Mouse (Mus musculus): ENCODE results near the gene Usp43.

Usp43 gene

GRCm38 (mm10) chr11:67903756-67904155 is 18.2 kb downstream of the Usp43 start:
- no peak for DNase-seq (ENCODE audit: low read depth in 1 of 2, low spot score in 2 of 2)

GRCm38 (mm10) chr11:67897064-67897560 is 24.8 kb downstream of the Usp43 start:
- no peak for DNase-seq (ENCODE audit: low read depth in 1 of 2, low spot score in 2 of 2)

- DNase-seq (ENCODE audit: low read depth in 1 of 2, low spot score in 2 of 2) = no peak
Measured at GRCm38 (mm10) chr11:67895641-67896040, 26.3 kb downstream of the Usp43 start.

GRCm38 (mm10) chr11:67888521-67888920 is 33.4 kb downstream of the Usp43 start:
- no peak for DNase-seq (ENCODE audit: low read depth in 1 of 2, low spot score in 2 of 2)

GRCm38 (mm10) chr11:67885921-67886320 is 36.0 kb downstream of the Usp43 start:
- no peak for DNase-seq (ENCODE audit: low read depth in 1 of 2, low spot score in 2 of 2)

GRCm38 (mm10) chr11:67865521-67866197 is 56.3 kb downstream of the Usp43 start:
- no peak for DNase-seq (ENCODE audit: low read depth in 1 of 2, low spot score in 2 of 2)

- DNase-seq (ENCODE audit: low read depth in 1 of 2, low spot score in 2 of 2) = no peak
Measured at GRCm38 (mm10) chr11:67865100-67865499, 56.9 kb downstream of the Usp43 start.

- DNase-seq (ENCODE audit: low read depth in 1 of 2, low spot score in 2 of 2) = no peak
Measured at GRCm38 (mm10) chr11:67861399-67861838, 60.5 kb downstream of the Usp43 start.

- no peak for DNase-seq (ENCODE audit: low read depth in 1 of 2, low spot score in 2 of 2)
Measured at GRCm38 (mm10) chr11:67860743-67861398, 61.1 kb downstream of the Usp43 start.

GRCm38 (mm10) chr11:67858518-67858917 is 63.4 kb downstream of the Usp43 start:
- DNase-seq (ENCODE audit: low read depth in 1 of 2, low spot score in 2 of 2) = no peak

- DNase-seq (ENCODE audit: low read depth in 1 of 2, low spot score in 2 of 2) = no peak
Measured at GRCm38 (mm10) chr11:67855035-67855434, 66.9 kb downstream of the Usp43 start.

- DNase-seq (ENCODE audit: low read depth in 1 of 2, low spot score in 2 of 2) = no peak
Measured at GRCm38 (mm10) chr11:67853996-67854395, 68.0 kb downstream of the Usp43 start.

GRCm38 (mm10) chr11:67851770-67852169 is 70.2 kb downstream of the Usp43 start:
- DNase-seq (ENCODE audit: low read depth in 1 of 2, low spot score in 2 of 2) = no peak

- DNase-seq (ENCODE audit: low read depth in 1 of 2, low spot score in 2 of 2) = no peak
Measured at GRCm38 (mm10) chr11:67845193-67845592, 76.8 kb downstream of the Usp43 start.

GRCm38 (mm10) chr11:67839810-67840209 is 82.1 kb downstream of the Usp43 start:
- DNase-seq (ENCODE audit: low read depth in 1 of 2, low spot score in 2 of 2) = no peak

GRCm38 (mm10) chr11:67835408-67836078 is 86.4 kb downstream of the Usp43 start:
- DNase-seq (ENCODE audit: low read depth in 1 of 2, low spot score in 2 of 2) = no peak

- no peak for DNase-seq (ENCODE audit: low read depth in 1 of 2, low spot score in 2 of 2)
Measured at GRCm38 (mm10) chr11:67831820-67832219, 90.1 kb downstream of the Usp43 start.

- no peak for DNase-seq (ENCODE audit: low read depth in 1 of 2, low spot score in 2 of 2)
Measured at GRCm38 (mm10) chr11:67829530-67829929, 92.4 kb downstream of the Usp43 start.

GRCm38 (mm10) chr11:67828360-67829059 is 93.4 kb downstream of the Usp43 start:
- DNase-seq (ENCODE audit: low read depth in 1 of 2, low spot score in 2 of 2) = no peak

GRCm38 (mm10) chr11:67821560-67821959 is 100.4 kb downstream of the Usp43 start:
- DNase-seq (ENCODE audit: low read depth in 1 of 2, low spot score in 2 of 2) = no peak

- no peak for DNase-seq (ENCODE audit: low read depth in 1 of 2, low spot score in 2 of 2)
Measured at GRCm38 (mm10) chr11:67820221-67820620, 101.7 kb downstream of the Usp43 start.

All from monocyte, adult 2 months (primary cell).